Mouse (Mus musculus): ENCODE data around the gene Phlda1.

The Phlda1 gene

GRCm38 (mm10) chr10:111527613-111528012 is 21.5 kb downstream of the Phlda1 start:
- DNase-seq (ENCODE audit: low spot score): no peak

GRCm38 (mm10) chr10:111528283-111528682 is 22.2 kb downstream of the Phlda1 start:
- no peak for DNase-seq (ENCODE audit: low spot score)

- no peak for DNase-seq (ENCODE audit: low spot score)
Measured at GRCm38 (mm10) chr10:111530398-111530797, 24.3 kb downstream of the Phlda1 start.

GRCm38 (mm10) chr10:111534691-111535090 is 28.6 kb downstream of the Phlda1 start:
- DNase-seq (ENCODE audit: low spot score): no peak

- DNase-seq (ENCODE audit: low spot score): no peak
Measured at GRCm38 (mm10) chr10:111537410-111537809, 31.3 kb downstream of the Phlda1 start.

GRCm38 (mm10) chr10:111539724-111540324 is 33.7 kb downstream of the Phlda1 start:
- no peak for DNase-seq (ENCODE audit: low spot score)

GRCm38 (mm10) chr10:111540678-111541077 is 34.6 kb downstream of the Phlda1 start:
- DNase-seq (ENCODE audit: low spot score): no peak

- DNase-seq (ENCODE audit: low spot score): no peak
Measured at GRCm38 (mm10) chr10:111543106-111543505, 37.0 kb downstream of the Phlda1 start.

GRCm38 (mm10) chr10:111543781-111544260 is 37.7 kb downstream of the Phlda1 start:
- DNase-seq (ENCODE audit: low spot score): peak; percentile 85

- no peak for DNase-seq (ENCODE audit: low spot score)
Measured at GRCm38 (mm10) chr10:111544311-111544710, 38.2 kb downstream of the Phlda1 start.

GRCm38 (mm10) chr10:111545648-111546047 is 39.6 kb downstream of the Phlda1 start:
- DNase-seq (ENCODE audit: low spot score): no peak

- no peak for DNase-seq (ENCODE audit: low spot score)
Measured at GRCm38 (mm10) chr10:111547881-111548372, 41.8 kb downstream of the Phlda1 start.

- no peak for DNase-seq (ENCODE audit: low spot score)
Measured at GRCm38 (mm10) chr10:111550075-111550695, 44.1 kb downstream of the Phlda1 start.

- DNase-seq (ENCODE audit: low spot score): no peak
Measured at GRCm38 (mm10) chr10:111553695-111554094, 47.6 kb downstream of the Phlda1 start.

GRCm38 (mm10) chr10:111554651-111555050 is 48.6 kb downstream of the Phlda1 start:
- DNase-seq (ENCODE audit: low spot score): no peak

- DNase-seq (ENCODE audit: low spot score): no peak
Measured at GRCm38 (mm10) chr10:111558211-111558610, 52.1 kb downstream of the Phlda1 start.
